Mouse (Mus musculus) small intestine, adult 2 months (tissue): ENCODE data around the gene Trex1.

ENCODE experiments used
- CTCF ChIP-seq: fragments of 200-500 bp; IDR thresholded peaks from 2 replicates; pipeline ENCODE4 v1.5.1; 2012; ENCODE audit warnings: low read depth, mild to moderate bottlenecking, control low read depth, inconsistent platforms, low read length, moderate library complexity, mixed read lengths; ENCODE audit not compliant: insufficient replicate concordance, insufficient read length; ENCODE audit errors: extremely low read depth
- POLR2A ChIP-seq: fragments of 200-500 bp; IDR thresholded peaks from 2 replicates; pipeline ENCODE4 v1.6.1; 2012; ENCODE audit warnings: low read depth, mild to moderate bottlenecking, control low read depth, inconsistent platforms, low read length, moderate library complexity

DNA sequence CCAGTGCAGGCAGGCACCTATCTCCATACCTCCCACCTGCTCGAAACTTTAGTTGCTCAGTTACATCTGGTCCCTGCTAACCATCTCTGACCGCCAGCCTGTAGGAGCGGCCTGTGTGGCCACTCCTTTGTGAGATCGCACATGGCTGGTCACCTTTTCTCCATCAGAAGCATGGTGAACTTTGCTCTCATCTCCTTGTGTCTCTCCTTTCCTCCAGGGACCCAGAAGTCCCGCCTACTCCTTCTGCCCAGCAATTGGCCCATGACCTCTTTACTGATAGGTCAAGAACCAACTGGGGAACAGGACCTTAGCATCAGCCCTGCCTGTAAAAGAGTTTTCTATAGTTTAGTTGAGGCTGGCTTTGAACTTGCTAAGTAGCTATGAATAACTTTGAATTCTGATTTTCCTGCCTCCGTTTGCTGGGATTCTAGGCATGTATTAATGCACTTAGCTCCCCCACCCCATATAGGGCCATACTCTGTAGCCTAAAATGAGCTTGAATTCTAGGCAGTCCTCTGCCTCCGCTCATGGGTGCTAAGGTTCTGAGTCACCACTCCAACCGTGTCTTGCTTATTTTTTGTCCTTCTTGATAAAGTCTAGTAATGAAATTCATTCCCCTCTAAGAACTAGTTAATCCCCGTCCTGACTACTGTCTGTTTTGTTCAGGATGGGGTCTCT is 9.4 kb downstream of the Trex1 start:
- TF ChIP-seq POLR2A (no peak; the same call in 1 of the 2 replicates), CTCF (no peak)
